Mouse (Mus musculus): ENCODE measurements around the gene Keap1. TPM values are rescaled to one million over a fixed set of nuclear protein-coding genes. Genes with fewer than 3 reads are reported as not detected.
A peak's percentile ranks its signal among the peaks of the same experiment; 100 is the strongest.

Keap1 gene
- polyA plus RNA-seq, 1 experiment from 2014 or later: 78.5 TPM

- Histone ChIP-seq H3K27ac (ENCODE audit: low read length) (no peak overlapping the region), H3K36me3 (ENCODE audit: control insufficient read depth, insufficient read depth) (no peaks in the 10 kb centered on the region), H3K9me3 (ENCODE audit: control insufficient read depth, low read length) (no peaks in the 10 kb centered on the region), H3K4me1 (replicated peaks; ENCODE audit: control insufficient read depth, insufficient read depth, low read length) (peaks cover 7% of the 10 kb centered on the region), H3K4me2 (ENCODE audit: low read length) (no peak overlapping the region), H3K27me3 (replicated peaks; ENCODE audit: control insufficient read depth, insufficient read depth, low read length) (peaks cover 47% of the 10 kb centered on the region), H3K4me3 (replicated peaks; ENCODE audit: low read length) (no peak overlapping the region), H3K9ac (replicated peaks; ENCODE audit: low read depth, low read length) (no peak overlapping the region)
- 48% methylated on average over 17 of the region's 17 CpGs for WGBS
- ATAC-seq: no peak
Observed at GRCm38 (mm10) chr9:21249629-21250508, 10.7 kb upstream of the Keap1 start.

- Histone ChIP-seq H3K27ac (ENCODE audit: low read length) (no peak within 1 kb of the TSS), H3K4me2 (ENCODE audit: low read length) (no peak within 1 kb of the TSS), H3K36me3 (ENCODE audit: control insufficient read depth, insufficient read depth) (no peaks in the 10 kb centered on the region), H3K4me1 (replicated peaks; ENCODE audit: control insufficient read depth, insufficient read depth, low read length) (peaks cover 18% of the 10 kb centered on the region), H3K9ac (replicated peaks; ENCODE audit: low read depth, low read length) (no peak within 1 kb of the TSS), H3K27me3 (replicated peaks; ENCODE audit: control insufficient read depth, insufficient read depth, low read length) (peaks cover 60% of the 10 kb centered on the region), H3K4me3 (replicated peaks; ENCODE audit: low read length) (no peak within 1 kb of the TSS), H3K9me3 (ENCODE audit: control insufficient read depth, low read length) (no peaks in the 10 kb centered on the region)
- under 1% methylated on average over 30 of the region's 30 CpGs for WGBS
- ATAC-seq: no peak
Observed at GRCm38 (mm10) chr9:21248326-21248725, 9.2 kb upstream of the Keap1 start, which contains the start of gene S1pr5. Gene S1pr5 (minus strand): TSS chr9:21248443.

- H3K9me3 ChIP-seq (ENCODE audit: control insufficient read depth, low read length): no peaks in the 10 kb centered on the region
- no peak overlapping the region for H3K27ac ChIP-seq (ENCODE audit: low read length)
- H3K4me3 ChIP-seq (replicated peaks; ENCODE audit: low read length): no peak overlapping the region
- no peak overlapping the region for H3K4me2 ChIP-seq (ENCODE audit: low read length)
- H3K4me1 ChIP-seq (replicated peaks; ENCODE audit: control insufficient read depth, insufficient read depth, low read length): peaks cover 18% of the 10 kb centered on the region
- 78% methylated on average over 1 of the region's 1 CpGs for WGBS
- no peak overlapping the region for H3K9ac ChIP-seq (replicated peaks; ENCODE audit: low read depth, low read length)
- H3K27me3 ChIP-seq (replicated peaks; ENCODE audit: control insufficient read depth, insufficient read depth, low read length): peaks cover 68% of the 10 kb centered on the region
- no peak for ATAC-seq
- H3K36me3 ChIP-seq (ENCODE audit: control insufficient read depth, insufficient read depth): no peaks in the 10 kb centered on the region
Observed at GRCm38 (mm10) chr9:21246342-21246741, 7.2 kb upstream of the Keap1 start.

- no peak for ATAC-seq
- peaks cover 65% of the 10 kb centered on the region for H3K27me3 ChIP-seq (replicated peaks; ENCODE audit: control insufficient read depth, insufficient read depth, low read length)
- peak overlapping the region; percentile 61 for H3K9ac ChIP-seq (replicated peaks; ENCODE audit: low read depth, low read length)
- H3K27ac ChIP-seq (ENCODE audit: low read length): no peak overlapping the region
- 2% methylated on average over 16 of the region's 16 CpGs for WGBS
- peak overlapping the region; percentile 51 for H3K4me3 ChIP-seq (replicated peaks; ENCODE audit: low read length)
- H3K4me1 ChIP-seq (replicated peaks; ENCODE audit: control insufficient read depth, insufficient read depth, low read length): peaks cover 18% of the 10 kb centered on the region
- no peaks in the 10 kb centered on the region for H3K9me3 ChIP-seq (ENCODE audit: control insufficient read depth, low read length)
- H3K4me2 ChIP-seq (ENCODE audit: low read length): peak overlapping the region; percentile 85
- H3K36me3 ChIP-seq (ENCODE audit: control insufficient read depth, insufficient read depth): no peaks in the 10 kb centered on the region
Observed at GRCm38 (mm10) chr9:21245113-21245487, 5.9 kb upstream of the Keap1 start.

- H3K4me3 ChIP-seq (replicated peaks; ENCODE audit: low read length): peak overlapping the region; percentile 51
- H3K4me1 ChIP-seq (replicated peaks; ENCODE audit: control insufficient read depth, insufficient read depth, low read length): peaks cover 18% of the 10 kb centered on the region
- H3K27me3 ChIP-seq (replicated peaks; ENCODE audit: control insufficient read depth, insufficient read depth, low read length): peaks cover 61% of the 10 kb centered on the region
- H3K27ac ChIP-seq (ENCODE audit: low read length): no peak overlapping the region
- ATAC-seq: peak; percentile 61
- peak overlapping the region; percentile 61 for H3K9ac ChIP-seq (replicated peaks; ENCODE audit: low read depth, low read length)
- peak overlapping the region; percentile 85 for H3K4me2 ChIP-seq (ENCODE audit: low read length)
- H3K9me3 ChIP-seq (ENCODE audit: control insufficient read depth, low read length): no peaks in the 10 kb centered on the region
- under 1% methylated on average over 72 of the region's 72 CpGs for WGBS
- H3K36me3 ChIP-seq (ENCODE audit: control insufficient read depth, insufficient read depth): no peaks in the 10 kb centered on the region
Observed at GRCm38 (mm10) chr9:21244428-21245112, 5.4 kb upstream of the Keap1 start.

- Histone ChIP-seq H3K27ac (ENCODE audit: low read length) (no peak overlapping the region), H3K36me3 (ENCODE audit: control insufficient read depth, insufficient read depth) (no peaks in the 10 kb centered on the region), H3K4me2 (ENCODE audit: low read length) (peak overlapping the region; percentile 85), H3K9ac (replicated peaks; ENCODE audit: low read depth, low read length) (peak overlapping the region; percentile 61), H3K9me3 (ENCODE audit: control insufficient read depth, low read length) (no peaks in the 10 kb centered on the region), H3K4me3 (replicated peaks; ENCODE audit: low read length) (peak overlapping the region; percentile 51), H3K4me1 (replicated peaks; ENCODE audit: control insufficient read depth, insufficient read depth, low read length) (peaks cover 18% of the 10 kb centered on the region), H3K27me3 (replicated peaks; ENCODE audit: control insufficient read depth, insufficient read depth, low read length) (peaks cover 54% of the 10 kb centered on the region)
- WGBS: 5% methylated on average over 42 of the region's 42 CpGs
- ATAC-seq: no peak
Observed at GRCm38 (mm10) chr9:21243826-21244427, 4.8 kb upstream of the Keap1 start.

- Histone ChIP-seq H3K36me3 (ENCODE audit: control insufficient read depth, insufficient read depth) (no peaks in the 10 kb centered on the region), H3K9ac (replicated peaks; ENCODE audit: low read depth, low read length) (no peak overlapping the region), H3K4me3 (replicated peaks; ENCODE audit: low read length) (no peak overlapping the region), H3K27ac (ENCODE audit: low read length) (no peak overlapping the region), H3K27me3 (replicated peaks; ENCODE audit: control insufficient read depth, insufficient read depth, low read length) (peaks cover 35% of the 10 kb centered on the region), H3K4me1 (replicated peaks; ENCODE audit: control insufficient read depth, insufficient read depth, low read length) (peaks cover 32% of the 10 kb centered on the region), H3K4me2 (ENCODE audit: low read length) (no peak overlapping the region), H3K9me3 (ENCODE audit: control insufficient read depth, low read length) (no peaks in the 10 kb centered on the region)
- ATAC-seq: no peak
- WGBS: 5% methylated on average over 11 of the region's 11 CpGs
Observed at GRCm38 (mm10) chr9:21241343-21241742, 2.2 kb upstream of the Keap1 start.

GRCm38 (mm10) chr9:21239465-21239848, 296 bp upstream of the Keap1 start:
- Histone ChIP-seq H3K9ac (replicated peaks; ENCODE audit: low read depth, low read length) (peak overlapping the region; percentile 99), H3K4me2 (ENCODE audit: low read length) (peak overlapping the region; percentile 87), H3K4me3 (replicated peaks; ENCODE audit: low read length) (peak overlapping the region; percentile 89), H3K27ac (ENCODE audit: low read length) (no peak overlapping the region; the same call in 1 of the 2 replicates), H3K9me3 (ENCODE audit: control insufficient read depth, low read length) (no peaks in the 10 kb centered on the region), H3K4me1 (replicated peaks; ENCODE audit: control insufficient read depth, insufficient read depth, low read length) (peaks cover 27% of the 10 kb centered on the region), H3K27me3 (replicated peaks; ENCODE audit: control insufficient read depth, insufficient read depth, low read length) (peaks cover 17% of the 10 kb centered on the region), H3K36me3 (ENCODE audit: control insufficient read depth, insufficient read depth) (no peaks in the 10 kb centered on the region)
- no peak for ATAC-seq
- 37% methylated on average over 4 of the region's 4 CpGs for WGBS

Measured in forebrain, embryonic 16.5 days (tissue).